Mouse (Mus musculus): ENCODE data around the gene Gm6993. TPM values are rescaled to one million over a fixed set of nuclear protein-coding genes. Genes with fewer than 3 reads are reported as not detected.
A peak's percentile ranks its signal among the peaks of the same experiment; 100 is the strongest.

The Gm6993 gene
- polyA plus RNA-seq, 1 experiment from 2014 or later, result not detected

GRCm38 (mm10) chr12:31221522-31221921, 19.0 kb upstream of the Gm6993 start:
- Histone ChIP-seq H3K9ac (replicated peaks) (no peak overlapping the region), H3K27ac (replicated peaks) (no peak overlapping the region), H3K4me2 (replicated peaks) (no peak overlapping the region), H3K4me3 (no peak overlapping the region), H3K9me3 (no peaks in the 10 kb centered on the region), H3K27me3 (no peaks in the 10 kb centered on the region), H3K36me3 (no peaks in the 10 kb centered on the region), H3K4me1 (0 out of 2 replicates have a peak, but pooled peaks cover 5% of the 10 kb centered on the region)
- ATAC-seq (ENCODE audit: low FRiP score, low read depth), result no peak
- WGBS, result 83% methylated on average over 6 of the region's 6 CpGs

DNA sequence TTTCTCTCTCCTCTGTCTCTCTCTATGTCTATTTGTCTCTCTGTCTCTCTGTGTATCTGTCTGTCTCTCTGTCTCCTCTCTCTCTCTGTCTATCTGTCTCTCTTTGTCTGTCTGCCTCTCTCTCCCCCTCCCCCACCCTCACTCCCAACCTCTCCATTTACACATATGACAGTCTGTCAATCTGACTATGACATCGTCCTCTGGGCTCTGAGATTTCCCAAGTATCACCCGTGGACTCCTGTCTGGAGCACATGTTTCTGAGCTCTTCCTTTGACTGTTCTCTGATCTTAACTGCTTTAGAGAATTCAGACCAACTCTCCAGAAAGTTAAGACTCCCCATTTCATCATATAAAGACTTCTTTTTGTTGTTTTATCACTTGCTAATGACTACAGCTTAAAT, 18.3 kb upstream of the Gm6993 start:
- 0 out of 2 replicates have a peak, but pooled peaks cover 5% of the 10 kb centered on the region for H3K4me1 ChIP-seq
- ATAC-seq (ENCODE audit: low FRiP score, low read depth), result no peak

GRCm38 (mm10) chr12:31222741-31223140, 17.8 kb upstream of the Gm6993 start:
- H3K27ac ChIP-seq (replicated peaks), result no peak overlapping the region
- ATAC-seq (ENCODE audit: low FRiP score, low read depth), result no peak
- H3K4me2 ChIP-seq (replicated peaks), result no peak overlapping the region
- H3K9ac ChIP-seq (replicated peaks), result no peak overlapping the region
- WGBS, result 32% methylated on average over 3 of the region's 3 CpGs
- H3K27me3 ChIP-seq, result no peaks in the 10 kb centered on the region
- no peaks in the 10 kb centered on the region for H3K36me3 ChIP-seq
- no peaks in the 10 kb centered on the region for H3K9me3 ChIP-seq
- 0 out of 2 replicates have a peak, but pooled peaks cover 5% of the 10 kb centered on the region for H3K4me1 ChIP-seq
- no peak overlapping the region for H3K4me3 ChIP-seq

More for the DNA sequence above, 18.3 kb upstream of the Gm6993 start:
- H3K4me3 ChIP-seq, result no peak overlapping the region
- H3K36me3 ChIP-seq, result no peaks in the 10 kb centered on the region
- no peak overlapping the region for H3K9ac ChIP-seq (replicated peaks)
- H3K9me3 ChIP-seq, result no peaks in the 10 kb centered on the region
- H3K4me2 ChIP-seq (replicated peaks), result no peak overlapping the region
- 21% methylated on average over 2 of the region's 2 CpGs for WGBS
- H3K27me3 ChIP-seq, result no peaks in the 10 kb centered on the region
- no peak overlapping the region for H3K27ac ChIP-seq (replicated peaks)

- H3K27ac ChIP-seq (replicated peaks), result no peak overlapping the region
- no peak overlapping the region for H3K4me3 ChIP-seq
- 0 out of 2 replicates have a peak, but pooled peaks cover 5% of the 10 kb centered on the region for H3K4me1 ChIP-seq
- no peak overlapping the region for H3K9ac ChIP-seq (replicated peaks)
- H3K27me3 ChIP-seq, result no peaks in the 10 kb centered on the region
- H3K4me2 ChIP-seq (replicated peaks), result no peak overlapping the region
- ATAC-seq (ENCODE audit: low FRiP score, low read depth), result no peak
- H3K9me3 ChIP-seq, result no peaks in the 10 kb centered on the region
- 47% methylated on average over 8 of the region's 8 CpGs for WGBS
- no peaks in the 10 kb centered on the region for H3K36me3 ChIP-seq
These were observed 15.1 kb upstream of the Gm6993 start for GRCm38 (mm10) chr12:31225451-31225850.

DNA sequence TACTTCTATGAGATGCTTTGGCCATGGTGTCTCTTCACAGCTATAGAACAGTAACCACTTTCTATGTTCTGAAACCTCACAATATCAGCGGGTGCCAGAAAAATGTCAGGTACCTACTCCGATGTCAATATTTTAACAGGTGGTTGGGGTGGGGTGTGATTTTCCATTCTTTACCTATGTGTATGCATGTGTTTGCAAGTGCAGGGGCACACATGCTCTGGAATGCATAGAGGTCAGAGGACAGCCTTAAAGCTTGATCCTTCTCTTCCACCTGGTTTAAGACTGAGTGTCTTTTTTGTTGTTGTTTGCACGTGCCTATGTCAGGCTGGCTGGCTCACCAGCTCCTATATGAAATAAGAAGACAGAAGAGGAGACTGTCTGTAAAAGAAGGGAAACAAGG, 13.4 kb upstream of the Gm6993 start:
- Histone ChIP-seq H3K4me2 (replicated peaks) (no peak overlapping the region), H3K27ac (replicated peaks) (no peak overlapping the region), H3K9me3 (no peaks in the 10 kb centered on the region), H3K4me3 (no peak overlapping the region), H3K27me3 (no peaks in the 10 kb centered on the region), H3K9ac (replicated peaks) (no peak overlapping the region), H3K4me1 (0 out of 2 replicates have a peak, but pooled peaks cover 5% of the 10 kb centered on the region), H3K36me3 (no peaks in the 10 kb centered on the region)
- no peak for ATAC-seq (ENCODE audit: low FRiP score, low read depth)
- 90% methylated on average over 3 of the region's 3 CpGs for WGBS

DNA sequence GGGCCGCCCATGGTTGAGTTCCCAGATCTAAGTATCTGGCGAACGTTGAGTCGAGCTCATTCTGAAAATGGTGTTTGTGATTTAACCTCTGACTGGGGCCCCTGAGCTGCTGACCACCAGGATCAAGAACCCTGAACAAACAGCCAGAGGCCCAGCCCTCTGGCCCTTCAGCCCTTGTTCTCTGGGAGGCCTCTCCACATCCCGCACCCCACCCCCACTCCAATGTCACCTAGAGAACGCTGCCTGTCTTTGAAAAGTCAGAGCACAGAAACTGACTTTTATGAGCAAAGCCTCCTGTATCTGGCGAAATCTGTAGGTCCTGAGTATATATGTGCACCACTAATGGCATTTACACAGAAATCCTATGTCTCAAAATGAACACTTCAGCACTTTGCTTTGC, 11.7 kb upstream of the Gm6993 start:
- Histone ChIP-seq H3K4me3 (no peak overlapping the region), H3K9ac (replicated peaks) (no peak overlapping the region), H3K27ac (replicated peaks) (no peak overlapping the region), H3K4me1 (no peaks in the 10 kb centered on the region), H3K36me3 (no peaks in the 10 kb centered on the region), H3K27me3 (no peaks in the 10 kb centered on the region), H3K4me2 (replicated peaks) (no peak overlapping the region), H3K9me3 (no peaks in the 10 kb centered on the region)
- no peak for ATAC-seq (ENCODE audit: low FRiP score, low read depth)
- 57% methylated on average over 7 of the region's 7 CpGs for WGBS

DNA sequence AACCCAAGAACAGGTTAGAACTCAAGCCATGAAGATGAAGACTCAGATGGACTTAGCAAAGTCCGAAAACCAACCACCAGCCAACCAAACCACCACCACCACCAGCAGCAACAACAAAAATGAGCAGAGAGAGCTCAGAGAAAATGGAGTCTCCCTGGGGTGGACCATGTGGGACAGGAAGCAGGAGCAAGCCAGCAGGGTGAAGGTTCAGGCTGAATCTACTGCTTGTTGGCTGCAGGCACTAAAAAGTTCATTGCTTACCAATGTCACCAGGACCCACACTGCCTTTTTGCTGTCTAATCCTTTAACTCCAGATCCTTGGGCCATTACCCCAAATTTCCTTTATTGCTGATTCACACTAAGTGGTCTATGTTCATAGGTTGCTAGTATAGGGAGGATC, 7.9 kb upstream of the Gm6993 start:
- H3K27ac ChIP-seq (replicated peaks), result no peak overlapping the region
- no peak for ATAC-seq (ENCODE audit: low FRiP score, low read depth)
- no peak overlapping the region for H3K4me3 ChIP-seq
- no peak overlapping the region for H3K4me2 ChIP-seq (replicated peaks)
- H3K27me3 ChIP-seq, result no peaks in the 10 kb centered on the region
- H3K4me1 ChIP-seq, result no peaks in the 10 kb centered on the region
- H3K9me3 ChIP-seq, result no peaks in the 10 kb centered on the region
- H3K36me3 ChIP-seq, result no peaks in the 10 kb centered on the region
- 78% methylated on average over 1 of the region's 1 CpGs for WGBS
- H3K9ac ChIP-seq (replicated peaks), result no peak overlapping the region

DNA sequence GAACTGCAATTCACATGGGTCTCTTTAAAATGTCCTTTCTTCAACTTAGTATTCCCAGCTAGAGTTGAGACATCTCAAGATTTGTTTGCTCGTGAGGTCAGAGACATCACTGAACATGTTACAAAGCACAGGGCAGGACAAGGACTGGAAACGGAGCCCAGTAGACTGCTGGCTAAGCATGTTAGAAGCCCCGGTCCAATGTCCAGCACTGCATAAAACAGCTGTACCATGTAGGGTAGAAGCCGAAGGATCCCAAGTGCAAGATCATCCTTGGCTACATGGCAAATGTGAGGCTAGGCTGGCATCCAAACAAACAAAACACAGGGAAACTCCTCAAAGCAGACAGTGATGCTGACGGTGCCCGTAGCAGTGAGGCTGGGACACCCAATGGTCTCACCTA, 5.6 kb upstream of the Gm6993 start:
- Histone ChIP-seq H3K27ac (replicated peaks) (no peak overlapping the region), H3K9ac (replicated peaks) (no peak overlapping the region), H3K4me1 (no peaks in the 10 kb centered on the region), H3K4me2 (replicated peaks) (no peak overlapping the region), H3K9me3 (no peaks in the 10 kb centered on the region), H3K36me3 (no peaks in the 10 kb centered on the region), H3K27me3 (no peaks in the 10 kb centered on the region), H3K4me3 (no peak overlapping the region)
- ATAC-seq (ENCODE audit: low FRiP score, low read depth), result no peak
- 93% methylated on average over 6 of the region's 6 CpGs for WGBS

- no peaks in the 10 kb centered on the region for H3K4me1 ChIP-seq
- no peak overlapping the region for H3K4me3 ChIP-seq
- H3K4me2 ChIP-seq (replicated peaks), result no peak overlapping the region
- H3K9me3 ChIP-seq, result no peaks in the 10 kb centered on the region
- H3K27ac ChIP-seq (replicated peaks), result no peak overlapping the region
- no peaks in the 10 kb centered on the region for H3K36me3 ChIP-seq
- H3K9ac ChIP-seq (replicated peaks), result no peak overlapping the region
- ATAC-seq (ENCODE audit: low FRiP score, low read depth), result 0 out of 2 replicates have a peak, but pooled peaks have one; percentile 41
- 62% methylated on average over 12 of the region's 12 CpGs for WGBS
- H3K27me3 ChIP-seq, result no peaks in the 10 kb centered on the region
These were observed 3.5 kb upstream of the Gm6993 start for GRCm38 (mm10) chr12:31236861-31237595.

DNA sequence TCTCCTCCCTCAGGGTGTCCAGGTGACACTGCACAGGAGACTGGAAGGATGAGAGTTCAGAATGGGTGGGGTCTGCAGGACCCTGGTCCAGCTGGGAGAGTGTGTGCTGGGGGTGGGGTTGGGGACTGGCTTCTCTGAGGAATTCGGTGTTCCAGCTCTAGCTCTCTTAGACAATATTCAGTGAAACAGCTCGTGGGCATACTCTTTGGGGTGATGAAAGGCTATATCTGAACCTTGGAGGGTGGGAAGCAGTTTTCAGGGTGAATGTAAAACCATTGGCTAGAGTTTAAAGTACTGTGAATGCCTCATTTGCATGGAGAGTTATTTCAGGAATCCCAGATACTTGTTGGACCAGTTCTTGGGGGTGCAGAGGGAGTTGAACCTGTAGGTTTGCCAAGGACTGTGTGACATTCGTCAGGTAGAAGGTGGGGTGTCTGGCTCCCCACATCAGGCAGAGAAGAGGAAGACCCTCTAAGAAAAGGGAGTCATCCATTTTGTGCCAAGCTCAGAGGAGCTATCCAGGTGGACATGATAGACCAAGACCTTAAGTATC, 1.5 kb upstream of the Gm6993 start:
- Histone ChIP-seq H3K36me3 (no peaks in the 10 kb centered on the region), H3K27ac (replicated peaks) (no peak overlapping the region), H3K4me3 (no peak overlapping the region), H3K27me3 (no peaks in the 10 kb centered on the region), H3K4me2 (replicated peaks) (no peak overlapping the region), H3K9me3 (no peaks in the 10 kb centered on the region), H3K9ac (replicated peaks) (no peak overlapping the region), H3K4me1 (no peaks in the 10 kb centered on the region)
- WGBS, result 88% methylated on average over 3 of the region's 3 CpGs
- no peak for ATAC-seq (ENCODE audit: low FRiP score, low read depth)

- Histone ChIP-seq H3K4me3 (no peak overlapping the region), H3K27ac (replicated peaks) (no peak overlapping the region), H3K27me3 (no peaks in the 10 kb centered on the region), H3K9ac (replicated peaks) (no peak overlapping the region), H3K4me1 (no peaks in the 10 kb centered on the region), H3K4me2 (replicated peaks) (no peak overlapping the region), H3K36me3 (no peaks in the 10 kb centered on the region), H3K9me3 (no peaks in the 10 kb centered on the region)
- no peak for ATAC-seq (ENCODE audit: low FRiP score, low read depth)
- 75% methylated on average over 4 of the region's 4 CpGs for WGBS
These were observed 772 bp upstream of the Gm6993 start for GRCm38 (mm10) chr12:31239798-31240197.

GRCm38 (mm10) chr12:31241595-31242342, 1.2 kb downstream of the Gm6993 start:
- Histone ChIP-seq H3K27ac (replicated peaks) (no peak overlapping the region), H3K4me1 (no peaks in the 10 kb centered on the region), H3K9me3 (no peaks in the 10 kb centered on the region), H3K9ac (replicated peaks) (no peak overlapping the region), H3K4me3 (no peak overlapping the region), H3K4me2 (replicated peaks) (no peak overlapping the region), H3K27me3 (no peaks in the 10 kb centered on the region), H3K36me3 (no peaks in the 10 kb centered on the region)
- no peak for ATAC-seq (ENCODE audit: low FRiP score, low read depth)
- 80% methylated on average over 6 of the region's 6 CpGs for WGBS
